Mouse (Mus musculus) forebrain, embryonic 15.5 days (tissue): ENCODE measurements around the gene Ajuba. TPM values are rescaled to one million over a fixed set of nuclear protein-coding genes. Genes with fewer than 3 reads are reported as not detected.
A peak's percentile ranks its signal among the peaks of the same experiment; 100 is the strongest.

ENCODE experiments used
- ATAC-seq: fragments of 200-750 bp; cut with Nextera tagmentation; replicated peaks from 2 replicates; pipeline ENCODE4 v1.8.0; 2017; ENCODE audit warnings: mild to moderate bottlenecking, moderate TSS enrichment, moderate library complexity
- H3K27ac ChIP-seq: fragments of 300-500 bp; sonication (generic); replicated peaks from 2 replicates; pipeline ENCODE4 v1.5.1; 2015; ENCODE audit warnings: mild to moderate bottlenecking, inconsistent platforms
- H3K27me3 ChIP-seq: fragments of 300-500 bp; sonication (generic); 2 replicates; pipeline ENCODE4 v1.6.1; 2015; ENCODE audit warnings: inconsistent platforms
- H3K36me3 ChIP-seq: fragments of 300-500 bp; sonication (generic); 2 replicates; pipeline ENCODE4 v1.6.1; 2015; ENCODE audit warnings: mild to moderate bottlenecking, inconsistent platforms
- H3K4me1 ChIP-seq: fragments of 300-500 bp; sonication (generic); 2 replicates; pipeline ENCODE4 v1.6.1; 2015; ENCODE audit warnings: inconsistent platforms
- H3K4me2 ChIP-seq: fragments of 300-500 bp; sonication (generic); replicated peaks from 2 replicates; pipeline ENCODE4 v1.6.1; 2015; ENCODE audit warnings: mild to moderate bottlenecking, inconsistent platforms
- H3K4me3 ChIP-seq: fragments of 300-500 bp; sonication (generic); 2 replicates; pipeline ENCODE4 v1.5.1; 2015; ENCODE audit warnings: mild to moderate bottlenecking, inconsistent platforms
- H3K9ac ChIP-seq: fragments of 300-500 bp; sonication (generic); replicated peaks from 2 replicates; pipeline ENCODE4 v1.6.1; 2015; ENCODE audit warnings: mild to moderate bottlenecking, inconsistent platforms
- H3K9me3 ChIP-seq: fragments of 300-500 bp; sonication (generic); 2 replicates; pipeline ENCODE4 v1.6.1; 2016; ENCODE audit warnings: inconsistent platforms
- WGBS: fragments of 180-500 bp; shearing (Covaris S2); methylation state at CpG from one replicate; pipeline ENCODE4 v1.1.7; 2015; ENCODE audit warnings: mixed read lengths; 5-methylcytosine and 5-hydroxymethylcytosine counted together
- polyA plus RNA-seq: library from polyadenylated mRNA; unstranded; fragments of >200 nt; fragmentation: Nextera tagmentation; extraction: Ambion mirVana; gene quantifications from 2 replicates; pipeline ENCODE4 v1.2.1, GENCODE M21; 2015

Ajuba gene
- polyA plus RNA-seq, 1 experiment from 2014 or later = 11.1 TPM

DNA sequence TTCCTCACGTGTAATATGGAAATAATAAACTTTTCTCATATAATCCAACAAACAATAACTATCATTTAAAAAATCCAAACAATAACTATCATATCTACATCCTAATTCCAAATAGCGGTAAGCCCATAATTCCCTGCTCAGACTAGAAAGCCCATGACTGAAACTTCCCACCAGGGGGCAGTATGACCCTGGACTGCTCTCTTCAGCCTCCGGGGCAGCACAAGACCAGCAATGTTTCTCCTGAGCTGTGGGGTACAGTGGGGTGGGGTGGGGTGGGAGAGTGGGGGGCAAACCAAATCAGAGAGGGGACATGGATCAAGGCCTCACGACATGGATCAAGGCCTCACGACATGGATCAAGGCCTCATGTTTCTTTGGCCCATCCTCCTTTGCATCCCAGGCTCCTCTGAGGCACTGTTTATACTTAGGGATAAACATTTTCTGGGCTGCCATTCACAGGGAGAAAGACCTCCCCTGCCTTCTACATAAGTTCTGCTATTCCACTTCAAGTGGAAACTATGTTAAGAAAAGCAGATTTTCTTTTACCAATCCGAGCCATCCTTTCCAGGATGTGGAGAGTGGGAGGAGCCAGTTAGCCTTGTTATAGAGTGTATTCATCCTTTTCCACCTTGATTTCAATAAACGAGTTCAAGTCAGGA lies 6.5 kb upstream of the Ajuba start:
- 0 out of 2 replicates have a peak, but pooled peaks have one; percentile 35 for ATAC-seq
- Histone ChIP-seq H3K27ac (no peak overlapping the region), H3K4me2 (no peak overlapping the region), H3K9me3 (no peaks in the 10 kb centered on the region), H3K9ac (no peak overlapping the region), H3K4me1 (no peaks in the 10 kb centered on the region), H3K36me3 (0 out of 2 replicates have a peak, but pooled peaks cover 5% of the 10 kb centered on the region), H3K27me3 (no peaks in the 10 kb centered on the region), H3K4me3 (no peak overlapping the region)
- 44% methylated on average over 7 of the region's 7 CpGs for WGBS

DNA sequence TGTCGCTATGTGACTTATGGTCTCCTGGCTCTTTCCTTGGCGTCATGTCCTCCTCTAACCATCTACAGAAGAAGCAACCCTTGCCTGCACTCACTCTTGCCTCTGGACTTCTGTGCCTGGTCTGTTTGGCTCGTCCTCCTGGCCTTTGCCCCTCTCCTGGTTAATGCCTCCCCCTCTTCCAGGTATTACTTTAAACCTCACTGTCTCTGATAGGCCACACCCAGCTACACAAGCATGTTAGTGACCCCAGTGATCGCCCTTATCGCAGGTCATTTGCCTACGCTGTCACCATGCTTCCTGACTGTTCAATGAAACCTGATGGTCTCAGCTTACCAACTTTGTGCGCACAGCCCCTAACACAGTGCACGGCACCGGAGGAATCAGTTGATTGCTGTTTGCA lies 5.2 kb upstream of the Ajuba start:
- Histone ChIP-seq H3K36me3 (0 out of 2 replicates have a peak, but pooled peaks cover 5% of the 10 kb centered on the region), H3K4me3 (no peak overlapping the region), H3K27ac (no peak overlapping the region), H3K9me3 (no peaks in the 10 kb centered on the region), H3K9ac (no peak overlapping the region), H3K4me2 (no peak overlapping the region), H3K27me3 (no peaks in the 10 kb centered on the region; the same call in 1 of the 2 replicates), H3K4me1 (peaks cover 8% of the 10 kb centered on the region)
- no peak for ATAC-seq
- 94% methylated on average over 9 of the region's 9 CpGs for WGBS

- Histone ChIP-seq H3K36me3 (0 out of 2 replicates have a peak, but pooled peaks cover 5% of the 10 kb centered on the region), H3K9ac (no peak overlapping the region), H3K27me3 (peaks cover 5% of the 10 kb centered on the region; the same call in 1 of the 2 replicates), H3K4me1 (peaks cover 34% of the 10 kb centered on the region), H3K4me3 (no peak overlapping the region), H3K4me2 (no peak overlapping the region), H3K9me3 (no peaks in the 10 kb centered on the region), H3K27ac (no peak overlapping the region)
- 88% methylated on average over 7 of the region's 7 CpGs for WGBS
- ATAC-seq = no peak
These were observed 2.3 kb upstream of the Ajuba start for GRCm38 (mm10) chr14:54579638-54580037.

DNA sequence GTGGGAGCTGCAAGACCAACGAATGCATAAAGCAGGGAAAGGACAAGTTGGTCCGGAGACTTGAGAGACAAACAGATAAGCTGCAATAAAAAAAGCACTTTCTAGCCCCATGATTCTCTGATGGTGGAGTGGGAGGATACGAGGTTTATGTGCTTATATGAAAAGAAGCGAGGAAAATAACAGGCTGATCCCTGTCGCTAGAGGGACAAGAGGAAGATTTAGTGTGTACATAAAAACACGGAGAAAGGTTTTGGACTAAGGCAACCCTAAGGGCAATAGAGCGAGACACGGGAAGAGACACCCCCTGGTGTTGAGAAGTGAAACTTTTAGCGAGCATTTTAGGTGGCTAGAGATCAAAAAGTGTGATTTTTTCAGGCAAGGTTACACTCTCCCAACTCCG lies 705 bp upstream of the Ajuba start:
- ATAC-seq = no peak
- H3K9me3 ChIP-seq = no peaks in the 10 kb centered on the region

GRCm38 (mm10) chr14:54576241-54577088 lies 893 bp downstream of the Ajuba start:
- peak overlapping the region; percentile 75 for H3K27ac ChIP-seq

More for the DNA sequence above, 705 bp upstream of the Ajuba start:
- peak overlapping the region; percentile 94 for H3K4me2 ChIP-seq
- H3K27ac ChIP-seq = peak overlapping the region; percentile 75
- WGBS = under 1% methylated on average over 10 of the region's 10 CpGs
- H3K9ac ChIP-seq = peak overlapping the region; percentile 63
- peaks cover 5% of the 10 kb centered on the region; the same call in 1 of the 2 replicates for H3K27me3 ChIP-seq
- H3K36me3 ChIP-seq = no peaks in the 10 kb centered on the region
- peaks cover 50% of the 10 kb centered on the region for H3K4me1 ChIP-seq
- peak overlapping the region; percentile 64 for H3K4me3 ChIP-seq

GRCm38 (mm10) chr14:54575631-54576030 lies 1.7 kb downstream of the Ajuba start:
- Histone ChIP-seq H3K9me3 (no peaks in the 10 kb centered on the region), H3K9ac (peak overlapping the region; percentile 63), H3K36me3 (no peaks in the 10 kb centered on the region), H3K4me3 (peak overlapping the region; percentile 64), H3K27me3 (peaks cover 5% of the 10 kb centered on the region; the same call in 1 of the 2 replicates), H3K4me2 (peak overlapping the region; percentile 94), H3K27ac (peak overlapping the region; percentile 28), H3K4me1 (peaks cover 63% of the 10 kb centered on the region)
- no peak for ATAC-seq
- under 1% methylated on average over 39 of the region's 39 CpGs for WGBS

More at GRCm38 (mm10) chr14:54576241-54577088, 893 bp downstream of the Ajuba start:
- WGBS = under 1% methylated on average over 84 of the region's 84 CpGs
- Histone ChIP-seq H3K4me1 (peaks cover 63% of the 10 kb centered on the region), H3K4me2 (peak overlapping the region; percentile 94), H3K9me3 (no peaks in the 10 kb centered on the region), H3K36me3 (no peaks in the 10 kb centered on the region), H3K27me3 (peaks cover 5% of the 10 kb centered on the region; the same call in 1 of the 2 replicates), H3K9ac (peak overlapping the region; percentile 63), H3K4me3 (peak overlapping the region; percentile 64)
- ATAC-seq = no peak

DNA sequence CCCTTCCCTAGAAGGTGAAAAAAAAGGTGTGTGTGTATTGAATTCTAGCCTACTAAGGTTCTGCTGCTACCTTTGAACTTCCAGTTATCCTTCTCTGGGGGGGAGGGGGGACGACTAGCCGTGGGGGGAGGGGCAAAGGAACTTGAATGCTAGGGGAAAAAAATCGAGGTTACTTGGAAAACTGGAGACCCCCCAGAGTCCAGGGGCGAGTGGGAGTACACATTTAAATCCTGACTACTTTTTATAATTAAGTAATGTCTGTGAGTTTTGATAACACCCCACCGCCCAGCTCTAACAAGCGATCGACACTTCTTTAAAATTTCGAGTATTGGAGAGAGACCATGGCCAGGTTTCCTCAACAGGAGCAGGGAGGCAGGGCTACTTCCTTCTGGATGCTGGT lies 2.3 kb downstream of the Ajuba start:
- Histone ChIP-seq H3K36me3 (no peaks in the 10 kb centered on the region), H3K4me2 (peak overlapping the region; percentile 94), H3K27ac (peak overlapping the region; percentile 65), H3K4me3 (peak overlapping the region; percentile 64), H3K4me1 (peaks cover 63% of the 10 kb centered on the region), H3K9ac (peak overlapping the region; percentile 63), H3K9me3 (no peaks in the 10 kb centered on the region), H3K27me3 (peaks cover 5% of the 10 kb centered on the region; the same call in 1 of the 2 replicates)
- ATAC-seq = no peak
- 2% methylated on average over 8 of the region's 8 CpGs for WGBS

DNA sequence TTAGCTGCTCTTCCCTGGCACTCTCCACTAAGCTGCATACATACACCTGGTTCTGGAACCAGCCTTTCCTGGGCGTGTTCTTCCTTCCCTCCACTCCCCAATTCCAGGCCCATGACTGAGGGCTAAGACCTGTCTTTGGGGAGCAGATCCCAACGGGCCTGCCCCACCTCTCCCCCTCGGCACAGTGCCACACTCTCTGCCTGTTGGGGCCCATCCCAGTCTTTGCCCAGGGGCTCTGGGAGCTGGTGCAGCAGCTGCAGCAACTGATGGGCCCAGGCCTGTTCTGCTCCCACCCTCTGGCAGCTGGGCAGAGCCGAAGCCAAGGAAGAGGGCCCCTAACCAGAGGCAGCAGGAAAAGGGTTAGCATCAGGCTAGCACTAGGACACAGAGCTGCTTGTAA lies 3.1 kb downstream of the Ajuba start:
- ATAC-seq = no peak
- peaks cover 65% of the 10 kb centered on the region for H3K4me1 ChIP-seq

GRCm38 (mm10) chr14:54572790-54573736 lies 4.3 kb downstream of the Ajuba start:
- Histone ChIP-seq H3K9ac (0 out of 2 replicates have a peak overlapping the region, but pooled peaks have one; percentile 17), H3K9me3 (no peaks in the 10 kb centered on the region), H3K4me3 (peak overlapping the region; percentile 64), H3K27me3 (peaks cover 5% of the 10 kb centered on the region; the same call in 1 of the 2 replicates), H3K27ac (peak overlapping the region; percentile 65), H3K4me2 (peak overlapping the region; percentile 94), H3K4me1 (peaks cover 60% of the 10 kb centered on the region), H3K36me3 (0 out of 2 replicates have a peak, but pooled peaks cover 3% of the 10 kb centered on the region)
- peak; percentile 28; the same call in 1 of the 2 replicates for ATAC-seq
- WGBS = 6% methylated on average over 14 of the region's 14 CpGs

More for the DNA sequence above, 3.1 kb downstream of the Ajuba start:
- no peaks in the 10 kb centered on the region for H3K36me3 ChIP-seq
- peak overlapping the region; percentile 94 for H3K4me2 ChIP-seq
- H3K27ac ChIP-seq = peak overlapping the region; percentile 65
- H3K4me3 ChIP-seq = peak overlapping the region; percentile 64
- WGBS = 3% methylated on average over 4 of the region's 4 CpGs
- peaks cover 5% of the 10 kb centered on the region; the same call in 1 of the 2 replicates for H3K27me3 ChIP-seq
- H3K9me3 ChIP-seq = no peaks in the 10 kb centered on the region
- peak overlapping the region; percentile 27; the same call in 1 of the 2 replicates for H3K9ac ChIP-seq

- H3K36me3 ChIP-seq = 0 out of 2 replicates have a peak, but pooled peaks cover 3% of the 10 kb centered on the region
- H3K27me3 ChIP-seq = peaks cover 2% of the 10 kb centered on the region; the same call in 1 of the 2 replicates
- 32% methylated on average over 4 of the region's 4 CpGs for WGBS
- H3K4me2 ChIP-seq = no peak overlapping the region
- H3K4me3 ChIP-seq = no peak overlapping the region
- peaks cover 52% of the 10 kb centered on the region for H3K4me1 ChIP-seq
- no peaks in the 10 kb centered on the region for H3K9me3 ChIP-seq
- no peak for ATAC-seq
- no peak overlapping the region for H3K9ac ChIP-seq
- peak overlapping the region; percentile 65 for H3K27ac ChIP-seq
These were observed 5.2 kb downstream of the Ajuba start for GRCm38 (mm10) chr14:54572122-54572521.
